Comparison of ENCODE assay signal across 19 mouse cellular contexts in the genomic region with DNA sequence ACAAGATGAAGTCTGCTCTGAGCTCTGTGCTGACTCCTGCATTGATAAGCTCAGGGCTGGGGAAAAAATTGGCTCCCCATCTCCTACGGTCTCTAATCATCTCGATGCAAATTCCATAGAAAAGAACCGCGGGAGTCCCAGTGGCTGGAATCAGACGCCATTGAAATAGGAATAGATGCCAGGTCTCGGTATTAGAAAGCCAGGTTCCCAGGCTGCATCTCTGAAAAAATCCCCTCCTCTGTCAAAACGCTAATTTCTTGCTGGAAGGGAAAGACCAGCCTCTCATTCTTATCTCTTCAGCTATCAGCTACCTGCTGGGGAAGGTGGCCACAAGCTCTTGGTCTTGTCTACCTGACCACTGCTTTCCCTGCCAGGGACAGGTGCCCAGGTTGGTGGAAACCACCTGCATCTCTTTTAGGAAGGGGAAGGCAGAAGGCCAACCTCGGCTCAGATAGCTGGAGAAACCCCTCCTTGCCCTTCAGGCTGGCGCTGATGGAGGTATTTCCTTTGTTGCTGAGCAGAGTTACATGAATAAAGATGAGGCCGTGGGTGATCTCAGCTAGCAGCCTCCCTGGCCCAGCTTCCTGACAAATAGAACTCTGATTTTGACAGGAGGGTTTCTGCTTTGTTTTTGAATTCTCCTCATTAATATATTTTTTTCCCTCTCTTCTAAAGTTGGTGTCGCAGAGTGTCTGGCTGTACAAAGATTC.
DNase-seq lines count a peak whose midpoint lies in the region; ATAC-seq and TF ChIP-seq lines count a peak whose summit lies in the region.
"Had no signal": no experiment of that assay in that cellular context is flagged by ENCODE, and none has a peak within 500 bp of the region (broad histone marks: within the 10 kb centered on the region; RNA-seq: fewer than 3 reads in every experiment).

No protein-coding gene starts in this region.

- ATAC-seq in hindbrain, embryonic 11.5 days (ENCODE audit: low FRiP score), result no peak
- ATAC-seq in midbrain, embryonic 12.5 days (ENCODE audit: low FRiP score, low read depth), result no peak
- ATAC-seq in heart, embryonic 12.5 days (ENCODE audit: insufficient number of reproducible peaks, low FRiP score), result no peak
- ATAC-seq: activated CD4-positive, CD25-positive, alpha-beta regulatory T cell, adult 4 months; intestine, embryonic 16.5 days; Patski had no signal

- 30% methylated on average over 11 of the region's 11 CpGs for WGBS in hindbrain, embryonic 11.5 days
- WGBS in midbrain, embryonic 12.5 days, result 24% methylated on average over 11 of the region's 11 CpGs
- WGBS in heart, adult 2 months, result 40% methylated on average over 11 of the region's 11 CpGs
- 40% methylated on average over 11 of the region's 11 CpGs for WGBS in heart, embryonic 12.5 days

- H3K9ac ChIP-seq in hindbrain, embryonic 11.5 days (ENCODE audit: low read depth, low read length), result no peak overlapping the region
- no peak overlapping the region for H3K9ac ChIP-seq in midbrain, embryonic 12.5 days (replicated peaks)
- H3K9ac ChIP-seq in heart, adult 2 months (ENCODE audit: low read depth, low read length), result no peak overlapping the region
- H3K9ac ChIP-seq in heart, embryonic 12.5 days, result no peak overlapping the region
- H3K9ac ChIP-seq: lung, embryonic 15.5 days; stomach, embryonic 15.5 days had no signal

- no peaks in the 10 kb centered on the region for H3K79me2 ChIP-seq in heart, adult 2 months (replicated peaks; ENCODE audit: control insufficient read depth, insufficient read depth, low read length)

- DNase-seq in right cerebral cortex, adult 18-20 months, result peak; percentile 24
- DNase-seq in right cerebral cortex, postnatal 25 days, result no peak
- peak; percentile 25 for DNase-seq in hindbrain, embryonic 11.5 days (ENCODE audit: low spot score)
- DNase-seq in heart, adult 2 months, result no peak
- no peak for DNase-seq in ovary, postnatal 10 days (ENCODE audit: low spot score)
- DNase-seq: adrenal gland, postnatal 14 days; cerebellum, adult 8-10 months; heart, postnatal 4 days; left cerebral cortex, postnatal 4 days; spleen, adult 18-20 months; thymus, adult 2 months had no signal

- TF ChIP-seq EP300 in heart, adult 2 months (IDR thresholded peaks at IDR 0.05; ENCODE audit: insufficient read depth, low read depth, low read length), result no peak

- no peaks in the 10 kb centered on the region for H3K27me3 ChIP-seq in hindbrain, embryonic 11.5 days (ENCODE audit: control insufficient read depth, insufficient read depth, low read length)
- peaks cover 17% of the 10 kb centered on the region for H3K27me3 ChIP-seq in midbrain, embryonic 12.5 days
- H3K27me3 ChIP-seq in heart, adult 2 months (ENCODE audit: control insufficient read depth, insufficient read depth, low read length), result no peaks in the 10 kb centered on the region
- no peaks in the 10 kb centered on the region for H3K27me3 ChIP-seq in heart, embryonic 12.5 days (replicated peaks)
- H3K27me3 ChIP-seq: lung, embryonic 15.5 days; stomach, embryonic 15.5 days had no signal

- intact Hi-C loops in heart, adult 2 months (cut with DNase I), result no loop called here

- H3K4me1 ChIP-seq in hindbrain, embryonic 11.5 days (replicated peaks; ENCODE audit: control insufficient read depth, insufficient read depth, low read length), result 0 out of 2 replicates have a peak, but pooled peaks cover 3% of the 10 kb centered on the region
- peaks cover 10% of the 10 kb centered on the region for H3K4me1 ChIP-seq in midbrain, embryonic 12.5 days
- no peaks in the 10 kb centered on the region for H3K4me1 ChIP-seq in heart, adult 2 months (ENCODE audit: control insufficient read depth, insufficient read depth, low read length)
- H3K4me1 ChIP-seq in heart, embryonic 12.5 days (replicated peaks), result no peaks in the 10 kb centered on the region
- H3K4me1 ChIP-seq: lung, embryonic 15.5 days; stomach, embryonic 15.5 days had no signal

- H3K27ac ChIP-seq in hindbrain, embryonic 11.5 days (ENCODE audit: low read depth, low read length), result no peak overlapping the region; the same call in 1 of the 2 replicates
- peak overlapping the region; percentile 47; the same call in 1 of the 2 replicates for H3K27ac ChIP-seq in midbrain, embryonic 12.5 days (replicated peaks)
- no peak overlapping the region for H3K27ac ChIP-seq in heart, adult 2 months
- H3K27ac ChIP-seq in heart, embryonic 12.5 days (ENCODE audit: poor library complexity, severe bottlenecking), result no peak overlapping the region
- H3K27ac ChIP-seq: kidney, postnatal 0 days; lung, embryonic 15.5 days; stomach, embryonic 15.5 days had no signal

- no peaks in the 10 kb centered on the region for H3K9me3 ChIP-seq in hindbrain, embryonic 11.5 days (ENCODE audit: control insufficient read depth, low read length)
- no peaks in the 10 kb centered on the region for H3K9me3 ChIP-seq in midbrain, embryonic 12.5 days
- H3K9me3 ChIP-seq in heart, embryonic 12.5 days (replicated peaks), result peaks cover 6% of the 10 kb centered on the region
- H3K9me3 ChIP-seq: lung, embryonic 15.5 days; stomach, embryonic 15.5 days had no signal

- TF ChIP-seq POLR2A in heart, adult 2 months (IDR thresholded peaks at IDR 0.05; ENCODE audit: insufficient read depth, low read depth, low read length), result no peak

- no peak overlapping the region for H3K4me2 ChIP-seq in hindbrain, embryonic 11.5 days (replicated peaks; ENCODE audit: low read depth, low read length)
- 0 out of 2 replicates have a peak overlapping the region, but pooled peaks have one; percentile 7 for H3K4me2 ChIP-seq in midbrain, embryonic 12.5 days (replicated peaks)
- H3K4me2 ChIP-seq in heart, embryonic 12.5 days, result no peak overlapping the region
- H3K4me2 ChIP-seq: lung, embryonic 15.5 days; stomach, embryonic 15.5 days had no signal

- no peak for TF ChIP-seq CTCF in heart, adult 2 months (IDR thresholded peaks at IDR 0.05)

- H3K4me3 ChIP-seq in hindbrain, embryonic 11.5 days (ENCODE audit: low read depth, low read length), result no peak overlapping the region
- H3K4me3 ChIP-seq in midbrain, embryonic 12.5 days, result no peak overlapping the region
- no peak overlapping the region for H3K4me3 ChIP-seq in heart, adult 2 months
- H3K4me3 ChIP-seq in heart, embryonic 12.5 days, result no peak overlapping the region
- H3K4me3 ChIP-seq: lung, embryonic 15.5 days; stomach, embryonic 15.5 days had no signal

- H3K36me3 ChIP-seq in hindbrain, embryonic 11.5 days (ENCODE audit: control insufficient read depth, insufficient read depth, low read length), result no peaks in the 10 kb centered on the region
- H3K36me3 ChIP-seq in midbrain, embryonic 12.5 days, result no peaks in the 10 kb centered on the region
- H3K36me3 ChIP-seq in heart, adult 2 months (ENCODE audit: control insufficient read depth, insufficient read depth, low read length), result no peaks in the 10 kb centered on the region
- H3K36me3 ChIP-seq in heart, embryonic 12.5 days, result no peaks in the 10 kb centered on the region
- H3K36me3 ChIP-seq: lung, embryonic 15.5 days; stomach, embryonic 15.5 days had no signal

Comparison
In these comparisons a context has a peak if more than half of its experiments do, and no peak if none do; other contexts are left out.
1. DNase-seq: peak in right cerebral cortex, adult 18-20 months (single experiment) and hindbrain, embryonic 11.5 days (single experiment); none in right cerebral cortex, postnatal 25 days (single experiment), heart, adult 2 months (0 of 2) and ovary, postnatal 10 days (single experiment).